Mouse (Mus musculus): ENCODE results near the gene Rbms3. TPM values are rescaled to one million over a fixed set of nuclear protein-coding genes. Genes with fewer than 3 reads are reported as not detected.

Gene Rbms3
- total RNA-seq, 1 experiment from 2014 or later = not detected

DNA sequence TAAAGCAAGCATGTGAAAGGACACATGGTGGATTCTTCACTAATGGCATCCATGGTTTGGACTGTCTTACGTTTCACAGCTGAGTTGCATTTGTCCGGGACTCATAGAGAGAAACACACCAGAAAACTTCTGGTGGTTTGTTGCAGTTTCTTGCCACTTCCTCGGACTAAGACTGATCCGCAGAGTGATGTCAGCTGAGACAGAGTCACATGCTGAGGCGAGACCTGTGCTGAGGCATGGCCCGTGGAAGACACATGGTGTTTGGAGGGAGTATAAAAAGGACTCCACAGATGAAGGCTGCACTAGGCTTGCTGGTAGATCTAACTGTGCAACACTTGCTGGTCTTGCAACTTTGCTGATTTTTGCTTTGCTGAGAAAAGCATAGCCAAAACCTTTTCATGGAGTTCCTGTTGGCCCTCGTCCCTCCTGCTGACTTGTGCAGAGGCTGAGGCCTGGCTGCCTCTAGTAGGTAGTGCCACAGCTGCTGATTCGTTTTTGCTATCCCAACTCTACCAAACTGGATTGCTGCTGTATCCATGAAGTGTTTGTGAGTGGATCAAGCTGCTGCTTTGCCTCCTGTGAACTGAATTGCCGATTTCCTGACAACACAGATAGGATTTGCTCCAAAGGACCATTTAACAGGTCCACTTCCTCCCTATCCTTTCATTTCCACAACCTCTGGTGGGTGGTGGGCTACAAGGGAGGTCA is 742.6 kb downstream of the Rbms3 start:
- ATAC-seq (replicated peaks in 1 of 2; ENCODE audit: insufficient read depth in 1 of 2, low FRiP score in 2 of 2, low TSS enrichment in 1 of 2, low read depth in 1 of 2, poor library complexity in 2 of 2, severe bottlenecking in 2 of 2) = no peak

DNA sequence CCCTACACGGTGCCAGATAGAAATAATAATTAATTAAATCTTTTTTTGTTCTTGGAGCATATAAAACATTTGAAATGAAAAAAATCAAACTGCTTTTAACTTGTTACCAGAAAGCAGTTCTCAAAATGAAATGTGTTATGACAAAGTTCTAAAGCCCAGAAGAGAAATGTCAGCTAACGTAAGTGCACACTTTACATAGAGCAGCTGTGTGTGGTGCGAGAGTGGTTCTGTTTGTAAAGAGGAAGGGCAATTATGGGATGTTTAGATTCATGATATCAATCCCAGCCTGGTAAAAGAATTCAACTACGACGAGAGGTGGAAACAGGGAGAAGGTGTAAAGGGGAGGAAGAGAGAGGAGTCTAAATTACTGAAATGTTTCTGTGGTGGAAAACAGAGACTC is 744.1 kb downstream of the Rbms3 start:
- ATAC-seq (replicated peaks in 1 of 2; ENCODE audit: insufficient read depth in 1 of 2, low FRiP score in 2 of 2, low TSS enrichment in 1 of 2, low read depth in 1 of 2, poor library complexity in 2 of 2, severe bottlenecking in 2 of 2) = no peak

DNA sequence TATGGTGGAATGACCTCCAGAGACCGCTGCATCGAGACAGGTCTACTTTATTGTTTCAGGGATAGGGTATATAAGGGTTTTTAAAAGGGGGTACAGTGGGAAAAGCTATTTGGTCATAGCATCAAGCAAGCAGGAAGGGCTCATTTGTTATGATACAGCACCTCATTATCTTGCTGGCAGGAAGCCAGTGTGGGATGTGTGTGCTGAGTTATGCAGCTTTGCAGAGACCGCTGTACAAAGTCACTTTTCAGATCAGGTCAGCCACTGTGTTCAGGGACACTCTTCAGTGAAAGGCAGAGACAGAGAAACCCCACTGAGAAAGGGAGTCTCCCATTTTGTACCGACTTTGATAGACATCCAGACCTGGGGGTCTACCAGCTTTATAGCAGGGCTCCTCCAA is 749.2 kb downstream of the Rbms3 start:
- ATAC-seq (replicated peaks in 1 of 2; ENCODE audit: insufficient read depth in 1 of 2, low FRiP score in 2 of 2, low TSS enrichment in 1 of 2, low read depth in 1 of 2, poor library complexity in 2 of 2, severe bottlenecking in 2 of 2) = no peak

DNA sequence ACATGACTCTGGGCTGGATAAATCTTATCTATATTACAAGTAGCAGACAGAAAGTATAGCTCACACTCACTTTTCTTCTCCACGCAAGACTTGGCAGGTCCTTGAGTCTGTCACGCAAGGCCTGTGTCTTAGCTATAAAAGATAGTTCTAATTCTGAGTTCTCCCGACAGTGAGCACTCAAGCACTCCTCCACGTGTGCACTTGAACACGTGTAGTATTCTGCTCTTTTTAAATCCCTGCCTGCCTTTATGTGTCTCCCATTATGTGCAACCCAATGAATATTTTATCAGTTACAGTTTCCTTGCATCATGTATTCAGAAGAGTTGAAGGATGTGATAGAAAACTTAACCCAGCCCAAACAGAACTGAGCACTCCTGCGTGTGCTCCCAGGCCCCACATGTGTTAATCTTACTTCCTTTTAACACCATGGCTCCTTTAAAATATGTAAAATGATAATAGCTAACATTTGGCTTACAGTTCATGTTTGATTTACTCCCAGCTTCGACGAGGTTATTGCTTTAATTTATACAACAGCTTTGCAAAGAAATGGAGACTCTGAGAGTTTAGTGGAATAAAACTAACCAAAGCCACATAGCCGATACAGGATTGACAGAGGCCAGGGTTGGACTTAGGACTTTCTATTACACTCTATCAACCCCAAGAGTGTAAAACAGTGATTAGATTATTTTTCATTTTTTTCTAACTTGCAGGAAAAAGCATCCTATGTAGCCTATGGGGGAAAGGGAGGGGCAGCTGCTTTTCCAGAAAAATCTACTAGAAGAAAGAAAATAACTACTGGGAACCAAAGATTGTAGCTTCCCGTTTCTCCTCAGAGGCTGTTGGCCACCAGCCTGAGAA is 749.9 kb downstream of the Rbms3 start:
- no peak for ATAC-seq (replicated peaks in 1 of 2; ENCODE audit: insufficient read depth in 1 of 2, low FRiP score in 2 of 2, low TSS enrichment in 1 of 2, low read depth in 1 of 2, poor library complexity in 2 of 2, severe bottlenecking in 2 of 2)

DNA sequence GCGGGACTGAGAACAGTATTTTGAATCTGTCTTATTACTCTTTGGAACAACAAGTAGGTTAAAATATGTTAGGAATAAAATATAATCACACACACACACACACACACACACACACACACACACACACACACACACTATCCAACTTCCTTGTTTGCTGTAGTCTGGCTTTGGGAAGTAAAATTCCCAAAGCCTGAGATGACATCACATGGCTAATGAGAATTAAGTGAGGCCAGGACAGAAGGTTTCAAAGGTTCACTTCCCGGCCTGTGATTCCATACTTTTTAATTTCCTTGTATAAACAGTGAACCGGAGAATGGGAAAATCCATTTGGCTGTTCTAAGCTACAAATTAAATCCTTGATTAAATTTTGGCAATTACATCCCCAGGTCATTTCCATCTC is 752.9 kb downstream of the Rbms3 start:
- no peak for ATAC-seq (replicated peaks in 1 of 2; ENCODE audit: insufficient read depth in 1 of 2, low FRiP score in 2 of 2, low TSS enrichment in 1 of 2, low read depth in 1 of 2, poor library complexity in 2 of 2, severe bottlenecking in 2 of 2)

DNA sequence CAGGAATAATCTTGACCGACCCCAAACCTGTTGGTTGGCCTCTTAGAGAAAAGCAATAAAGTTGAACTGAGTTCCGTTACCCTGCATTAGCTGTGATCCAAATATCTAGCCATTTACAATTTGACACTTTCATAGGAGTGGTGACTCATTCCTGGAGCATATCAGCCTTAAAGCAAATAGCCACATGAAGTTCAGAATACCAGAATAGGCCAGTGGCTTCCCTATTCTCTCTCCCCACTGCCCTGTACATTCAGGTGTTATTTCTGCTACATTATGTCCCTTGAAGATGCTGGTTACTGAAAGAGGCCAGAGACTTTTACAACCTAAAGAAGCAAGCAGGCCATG is 755.8 kb downstream of the Rbms3 start:
- no peak for ATAC-seq (replicated peaks in 1 of 2; ENCODE audit: insufficient read depth in 1 of 2, low FRiP score in 2 of 2, low TSS enrichment in 1 of 2, low read depth in 1 of 2, poor library complexity in 2 of 2, severe bottlenecking in 2 of 2)

DNA sequence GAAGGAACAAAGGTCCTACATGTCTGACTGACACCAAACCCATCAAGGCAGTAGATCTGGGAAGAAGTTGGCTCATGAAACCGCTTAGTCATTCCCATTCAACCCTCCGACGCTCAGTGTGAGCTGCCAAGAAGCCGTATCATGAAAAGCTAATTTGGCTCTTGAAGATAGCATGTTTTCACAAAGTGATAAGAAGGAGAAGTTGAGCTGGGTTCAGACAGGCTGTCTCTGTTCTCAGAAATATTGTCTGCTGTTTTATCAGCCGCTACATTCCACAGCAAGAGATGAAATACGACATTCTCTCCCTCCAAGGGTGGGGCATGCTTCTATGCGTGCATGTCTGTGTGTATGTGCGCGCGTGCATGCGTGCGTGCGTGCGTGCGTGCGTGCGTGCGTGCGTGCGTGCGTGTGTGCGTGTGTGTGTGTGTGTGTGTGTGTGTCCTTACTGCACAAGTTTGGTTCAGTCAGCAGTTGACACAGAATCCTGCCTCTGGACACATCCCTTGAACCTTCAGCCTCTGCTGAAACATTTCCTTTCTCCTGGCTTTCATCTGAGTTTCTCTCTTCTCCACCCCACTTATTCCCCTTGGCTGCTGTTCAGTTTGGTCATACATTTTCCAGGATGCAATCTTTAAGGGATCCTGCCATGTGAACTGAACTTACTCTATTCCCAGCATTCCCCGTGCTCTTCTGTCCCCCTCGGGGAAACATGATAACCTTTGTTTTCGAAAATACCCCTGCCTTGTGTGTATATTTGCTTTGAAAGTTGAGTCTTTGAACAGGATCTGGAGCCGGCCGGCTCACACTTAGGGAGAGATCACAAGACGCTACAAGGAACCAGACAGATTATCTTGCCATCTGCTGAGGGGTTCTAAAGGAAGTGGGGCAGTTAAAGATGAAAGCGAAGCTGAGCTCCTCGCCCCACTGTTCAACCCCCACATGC is 756.4 kb downstream of the Rbms3 start:
- peak; percentile 53 to 58; a peak in 3 of 4 replicates for ATAC-seq (replicated peaks in 1 of 2; ENCODE audit: insufficient read depth in 1 of 2, low FRiP score in 2 of 2, low TSS enrichment in 1 of 2, low read depth in 1 of 2, poor library complexity in 2 of 2, severe bottlenecking in 2 of 2)

DNA sequence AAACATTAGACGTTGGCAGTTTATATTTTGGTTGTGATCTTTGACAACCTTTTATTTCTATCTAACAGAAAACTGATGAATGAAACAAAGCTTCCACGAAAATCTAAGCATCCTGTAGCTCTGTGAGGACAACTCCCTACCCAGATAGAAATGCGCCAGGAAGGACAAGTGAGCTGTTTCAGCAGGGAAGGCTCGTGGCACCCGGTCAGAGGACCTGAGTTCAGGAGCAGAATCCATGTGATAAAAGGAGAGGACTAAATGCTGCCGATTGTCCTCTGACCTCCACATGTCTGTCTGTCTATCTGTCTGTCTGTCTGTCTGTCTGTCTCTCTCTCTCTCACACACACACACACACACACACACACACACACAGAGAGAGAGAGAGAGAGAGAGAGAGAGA is 757.4 kb downstream of the Rbms3 start:
- ATAC-seq (replicated peaks in 1 of 2; ENCODE audit: insufficient read depth in 1 of 2, low FRiP score in 2 of 2, low TSS enrichment in 1 of 2, low read depth in 1 of 2, poor library complexity in 2 of 2, severe bottlenecking in 2 of 2) = no peak

DNA sequence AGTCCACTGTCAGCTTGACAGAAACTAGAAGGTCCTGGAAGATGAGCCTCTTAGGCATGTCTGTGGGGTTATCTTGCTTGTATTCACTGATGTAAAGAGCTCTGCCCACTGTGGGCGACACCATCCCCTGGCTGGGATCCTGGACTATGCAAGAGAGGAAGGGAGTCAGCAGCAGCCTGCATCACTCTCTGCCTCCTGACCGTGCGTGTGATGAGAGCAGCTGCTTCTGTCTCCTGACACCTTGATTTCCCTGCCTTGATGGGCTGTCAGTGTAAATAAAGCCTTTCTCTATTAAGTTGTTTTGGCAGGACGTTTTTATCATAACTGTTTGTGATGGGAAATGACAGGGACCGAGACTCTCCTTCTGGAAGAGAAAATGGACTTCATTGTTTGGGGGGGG is 758.1 kb downstream of the Rbms3 start:
- ATAC-seq (replicated peaks in 1 of 2; ENCODE audit: insufficient read depth in 1 of 2, low FRiP score in 2 of 2, low TSS enrichment in 1 of 2, low read depth in 1 of 2, poor library complexity in 2 of 2, severe bottlenecking in 2 of 2) = no peak

DNA sequence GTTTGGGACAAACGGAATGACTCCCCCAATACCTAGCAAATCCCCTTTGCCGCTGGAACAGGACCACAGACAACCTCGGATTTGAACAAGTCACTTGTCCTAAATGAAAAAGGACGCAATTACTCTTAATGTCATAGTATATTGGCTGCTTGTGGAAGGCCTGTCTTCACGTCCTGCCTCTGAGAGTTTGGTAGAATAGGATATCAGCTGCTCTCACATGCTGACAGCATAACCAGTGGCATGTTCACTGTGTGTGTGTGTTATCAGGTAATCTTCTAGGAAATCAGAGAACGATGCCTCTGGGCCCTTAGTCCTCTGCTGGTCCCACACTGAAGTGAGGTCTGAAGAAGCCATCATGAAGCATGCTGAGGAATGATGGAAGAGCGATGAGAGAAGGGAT is 763.7 kb downstream of the Rbms3 start:
- ATAC-seq (replicated peaks in 1 of 2; ENCODE audit: insufficient read depth in 1 of 2, low FRiP score in 2 of 2, low TSS enrichment in 1 of 2, low read depth in 1 of 2, poor library complexity in 2 of 2, severe bottlenecking in 2 of 2) = no peak

DNA sequence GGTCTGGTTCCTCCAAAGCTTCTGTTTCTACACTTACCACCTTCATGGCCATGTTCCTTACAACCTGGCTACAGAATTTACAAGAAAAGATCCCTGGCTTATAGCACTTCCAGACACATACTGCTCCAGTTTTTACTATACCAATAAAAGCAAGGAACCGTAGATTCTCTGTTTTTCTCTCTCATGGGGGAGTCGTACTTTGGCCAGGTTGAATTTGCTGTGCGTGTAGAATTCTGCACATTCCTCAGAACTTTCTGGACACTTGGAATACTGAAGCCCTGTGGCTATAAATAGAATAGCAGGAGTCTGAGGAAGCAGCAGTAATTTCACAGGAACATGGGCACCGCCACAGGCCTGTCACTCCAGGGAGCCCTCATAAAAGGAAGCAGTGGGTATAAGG is 766.1 kb downstream of the Rbms3 start:
- ATAC-seq (replicated peaks in 1 of 2; ENCODE audit: insufficient read depth in 1 of 2, low FRiP score in 2 of 2, low TSS enrichment in 1 of 2, low read depth in 1 of 2, poor library complexity in 2 of 2, severe bottlenecking in 2 of 2) = no peak

DNA sequence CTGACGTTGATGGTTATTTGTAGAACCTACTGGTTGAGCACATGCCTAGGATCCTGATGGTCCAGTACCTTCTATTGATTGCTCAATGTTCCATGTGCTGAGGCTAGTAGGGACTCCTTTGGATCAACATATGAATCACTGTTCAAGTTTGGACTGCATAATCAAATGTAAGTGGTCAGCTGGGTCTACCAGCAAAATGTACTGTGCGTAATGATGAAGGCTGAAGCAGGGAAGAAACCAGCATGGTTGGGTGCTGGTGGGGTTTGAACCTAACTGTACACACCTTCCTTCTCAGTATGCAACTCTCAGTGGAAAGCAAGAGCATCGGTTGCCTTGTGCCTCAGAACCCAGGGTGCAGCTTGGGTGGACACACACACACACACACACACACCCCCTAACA is 767.4 kb downstream of the Rbms3 start:
- no peak for ATAC-seq (replicated peaks in 1 of 2; ENCODE audit: insufficient read depth in 1 of 2, low FRiP score in 2 of 2, low TSS enrichment in 1 of 2, low read depth in 1 of 2, poor library complexity in 2 of 2, severe bottlenecking in 2 of 2)

DNA sequence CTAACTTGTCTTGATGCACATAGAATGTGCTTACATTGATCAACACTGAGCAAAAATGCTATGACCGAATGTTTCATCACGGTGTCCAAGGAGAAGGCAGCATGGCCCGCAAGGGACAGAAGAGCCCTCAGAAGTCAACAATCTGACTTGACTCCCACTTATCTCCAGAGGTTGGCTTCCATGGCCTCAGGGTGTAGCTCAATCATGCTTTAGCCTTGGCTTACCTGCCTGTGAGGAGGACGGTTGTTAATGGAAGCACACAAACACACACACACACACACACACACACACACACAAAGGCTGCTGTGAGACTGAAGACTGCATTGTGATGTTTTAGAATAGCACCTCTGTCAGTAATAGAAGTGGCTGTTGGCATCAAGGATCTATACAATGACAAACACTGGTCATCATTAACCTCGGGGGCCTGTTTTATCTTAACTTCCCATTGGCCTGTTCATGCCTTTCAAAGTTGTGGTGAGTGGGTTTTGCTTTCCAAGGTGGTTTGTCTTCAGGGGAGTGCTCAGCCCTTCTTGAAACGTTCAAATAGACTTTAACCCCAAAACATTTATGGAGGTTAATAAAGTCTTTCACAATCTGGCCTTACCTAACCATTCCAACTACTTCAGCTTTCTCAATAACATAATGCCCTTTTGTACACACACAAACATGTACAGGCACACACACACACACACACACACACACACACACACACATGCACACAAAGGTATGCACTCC is 771.7 kb downstream of the Rbms3 start:
- ATAC-seq (replicated peaks in 1 of 2; ENCODE audit: insufficient read depth in 1 of 2, low FRiP score in 2 of 2, low TSS enrichment in 1 of 2, low read depth in 1 of 2, poor library complexity in 2 of 2, severe bottlenecking in 2 of 2) = no peak

DNA sequence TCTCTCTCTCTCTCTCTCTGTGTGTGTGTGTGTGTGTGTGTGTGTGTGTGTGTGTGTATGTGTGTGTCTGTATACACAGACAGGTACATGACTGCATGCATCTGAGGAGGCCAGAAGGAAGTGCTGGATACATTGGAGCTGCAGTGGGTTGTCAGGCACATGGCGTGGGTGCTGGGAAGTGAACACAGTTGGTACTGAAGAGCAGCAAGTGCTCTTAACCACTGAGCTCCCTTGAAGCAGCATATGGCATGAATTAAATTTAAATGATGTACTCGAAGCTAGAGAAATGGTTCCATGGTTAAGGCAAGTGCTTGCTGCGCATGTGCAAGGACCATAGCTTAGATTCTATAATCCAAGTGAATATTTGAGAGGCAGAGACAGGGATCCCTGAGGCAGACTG is 772.6 kb downstream of the Rbms3 start:
- ATAC-seq (replicated peaks in 1 of 2; ENCODE audit: insufficient read depth in 1 of 2, low FRiP score in 2 of 2, low TSS enrichment in 1 of 2, low read depth in 1 of 2, poor library complexity in 2 of 2, severe bottlenecking in 2 of 2) = no peak

DNA sequence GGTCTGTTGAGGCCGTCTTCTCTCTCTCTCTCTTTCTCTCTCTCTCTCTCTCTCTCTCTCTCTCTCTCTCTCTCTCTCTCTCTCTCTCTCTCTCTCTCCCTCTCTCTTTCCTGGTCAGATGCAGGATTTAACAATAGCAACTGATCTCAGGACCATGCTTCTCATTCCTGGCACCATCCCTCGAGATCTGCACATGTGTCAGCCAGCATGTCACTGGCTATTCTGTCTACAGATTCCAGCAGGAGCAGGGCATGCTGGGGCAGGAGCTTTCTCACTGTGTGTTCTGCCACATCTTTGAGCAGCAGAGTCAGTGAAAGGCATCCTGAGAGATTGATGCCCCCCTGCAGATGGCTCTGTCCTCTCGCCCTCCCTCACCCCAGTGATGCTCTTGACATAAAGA is 774.0 kb downstream of the Rbms3 start:
- no peak for ATAC-seq (replicated peaks in 1 of 2; ENCODE audit: insufficient read depth in 1 of 2, low FRiP score in 2 of 2, low TSS enrichment in 1 of 2, low read depth in 1 of 2, poor library complexity in 2 of 2, severe bottlenecking in 2 of 2)

DNA sequence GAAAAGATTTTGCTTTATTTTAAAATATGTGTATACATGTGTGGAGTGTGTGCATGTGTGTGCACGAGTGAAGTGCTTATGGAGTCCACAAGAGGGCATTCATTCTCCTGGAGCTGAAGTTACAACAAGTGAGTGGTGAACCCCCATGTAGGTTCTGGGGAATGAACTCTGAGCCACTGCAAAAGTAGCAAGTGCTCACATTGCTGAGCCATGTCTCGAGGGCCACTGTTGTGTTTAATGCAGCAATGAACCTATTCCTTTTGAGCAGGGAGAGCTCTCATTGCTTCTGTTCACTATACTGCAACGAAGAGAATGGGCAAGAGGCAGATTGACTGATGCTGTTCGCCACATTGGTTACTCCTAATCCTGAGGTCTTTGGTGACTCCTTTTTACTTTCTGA is 780.8 kb downstream of the Rbms3 start:
- no peak for ATAC-seq (replicated peaks in 1 of 2; ENCODE audit: insufficient read depth in 1 of 2, low FRiP score in 2 of 2, low TSS enrichment in 1 of 2, low read depth in 1 of 2, poor library complexity in 2 of 2, severe bottlenecking in 2 of 2)

DNA sequence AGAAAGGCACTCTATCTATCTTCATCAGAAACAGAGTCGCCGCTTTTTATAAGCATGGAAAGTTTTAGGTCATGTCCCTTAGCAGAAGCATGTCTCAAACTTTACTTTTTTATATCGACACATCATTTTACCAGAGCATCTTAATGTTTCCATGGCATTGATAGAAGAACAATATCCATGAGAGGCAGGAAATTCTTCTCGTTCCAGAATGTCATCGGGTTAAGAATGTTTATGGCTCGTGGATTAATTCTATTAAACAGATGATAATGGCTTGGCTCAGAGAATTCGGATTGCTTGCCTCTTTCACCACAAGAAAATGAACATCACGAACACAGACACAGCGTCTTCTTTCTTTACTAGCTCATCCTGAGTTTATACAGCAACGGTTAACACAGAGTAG is 781.5 kb downstream of the Rbms3 start:
- ATAC-seq (replicated peaks in 1 of 2; ENCODE audit: insufficient read depth in 1 of 2, low FRiP score in 2 of 2, low TSS enrichment in 1 of 2, low read depth in 1 of 2, poor library complexity in 2 of 2, severe bottlenecking in 2 of 2) = no peak

Data from hematopoietic stem cell, adult 5-6 weeks (primary cell).